Mouse (Mus musculus): ENCODE results near the gene Dcaf7.

GRCm38 (mm10) chr11:106044349-106044748, 7.7 kb downstream of the Dcaf7 start:
- TF ChIP-seq CTCF (IDR thresholded peaks at IDR 0.05; ENCODE audit: control insufficient read depth, insufficient read depth, low read length) (no peak), POLR2A (IDR thresholded peaks at IDR 0.05; ENCODE audit: borderline replicate concordance, control insufficient read depth, low read depth, low read length) (no peak)
